Mouse (Mus musculus): ENCODE results near the gene Gm20517. TPM values are rescaled to one million over a fixed set of nuclear protein-coding genes. Genes with fewer than 3 reads are reported as not detected.

The Gm20517 gene
- polyA plus RNA-seq, 1 experiment from 2014 or later, result 3.8 TPM

- H3K27ac ChIP-seq, result no peak overlapping the region
- H3K36me3 ChIP-seq (ENCODE audit: inconsistent target), result no peaks in the 10 kb centered on the region
- H3K4me3 ChIP-seq (ENCODE audit: inconsistent target), result no peak overlapping the region
- no peaks in the 10 kb centered on the region for H3K79me2 ChIP-seq (ENCODE audit: inconsistent target)
- WGBS (ENCODE audit: missing documents), result 75% methylated on average over 3 of the region's 3 CpGs
Measured at GRCm38 (mm10) chr17:47710036-47710435, 98.6 kb downstream of the Gm20517 start.

DNA sequence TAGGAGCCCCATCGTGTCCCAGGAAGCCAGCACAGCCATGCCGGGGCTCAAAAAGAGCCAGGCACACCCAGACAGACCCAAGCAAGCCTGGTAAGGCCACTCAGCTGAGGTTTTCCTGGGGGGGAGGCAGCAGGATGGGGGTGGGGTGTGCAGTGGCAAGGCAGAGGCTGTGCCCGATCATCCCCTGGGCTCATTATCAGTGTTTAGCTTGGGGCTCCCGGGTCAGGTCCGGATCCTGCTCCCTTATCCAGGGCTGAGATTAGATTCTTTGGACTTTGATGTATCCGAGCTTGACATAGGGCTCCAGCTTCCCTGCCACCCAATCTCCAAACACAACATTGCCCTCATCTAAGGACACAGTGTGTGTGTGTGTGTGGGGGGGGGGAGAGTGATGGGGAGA lies 100.5 kb downstream of the Gm20517 start:
- no peaks in the 10 kb centered on the region for H3K36me3 ChIP-seq (ENCODE audit: inconsistent target)
- no peaks in the 10 kb centered on the region for H3K79me2 ChIP-seq (ENCODE audit: inconsistent target)
- WGBS (ENCODE audit: missing documents), result 77% methylated on average over 6 of the region's 6 CpGs
- no peak overlapping the region for H3K27ac ChIP-seq
- H3K4me3 ChIP-seq (ENCODE audit: inconsistent target), result no peak overlapping the region

GRCm38 (mm10) chr17:47712889-47713571 lies 101.6 kb downstream of the Gm20517 start:
- no peaks in the 10 kb centered on the region for H3K36me3 ChIP-seq (ENCODE audit: inconsistent target)
- 91% methylated on average over 9 of the region's 22 CpGs for WGBS (ENCODE audit: missing documents)
- no peak overlapping the region for H3K27ac ChIP-seq
- no peaks in the 10 kb centered on the region for H3K79me2 ChIP-seq (ENCODE audit: inconsistent target)
- no peak overlapping the region for H3K4me3 ChIP-seq (ENCODE audit: inconsistent target)

- 4% methylated on average over 3 of the region's 3 CpGs for WGBS (ENCODE audit: missing documents)
- Histone ChIP-seq H3K36me3 (ENCODE audit: inconsistent target) (no peaks in the 10 kb centered on the region), H3K79me2 (ENCODE audit: inconsistent target) (no peaks in the 10 kb centered on the region), H3K4me3 (ENCODE audit: inconsistent target) (no peak overlapping the region), H3K27ac (no peak overlapping the region)
Measured at GRCm38 (mm10) chr17:47715037-47715436, 103.6 kb downstream of the Gm20517 start.

DNA sequence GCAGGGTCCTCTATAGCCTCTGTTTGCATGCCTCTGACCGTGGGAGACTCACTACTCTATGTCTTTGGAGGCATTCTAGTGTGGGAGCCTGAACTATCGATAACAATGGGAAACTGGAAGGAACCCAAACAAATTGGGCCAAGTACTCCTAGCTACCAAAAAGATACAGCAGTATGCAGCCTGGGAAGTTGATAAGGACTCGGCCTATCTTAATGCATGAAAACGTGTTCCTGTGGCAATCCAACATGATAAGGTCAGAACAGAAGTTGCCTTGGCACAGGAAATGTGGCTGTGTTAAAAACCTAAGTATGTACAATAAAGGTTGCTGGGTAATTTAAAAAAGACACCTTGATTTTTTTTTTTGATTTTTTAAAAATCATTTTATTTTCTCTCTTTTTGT lies 109.8 kb downstream of the Gm20517 start:
- no peaks in the 10 kb centered on the region for H3K36me3 ChIP-seq (ENCODE audit: inconsistent target)
- no peak overlapping the region for H3K27ac ChIP-seq
- no peaks in the 10 kb centered on the region for H3K79me2 ChIP-seq (ENCODE audit: inconsistent target)
- WGBS (ENCODE audit: missing documents), result 90% methylated on average over 4 of the region's 4 CpGs
- H3K4me3 ChIP-seq (ENCODE audit: inconsistent target), result no peak overlapping the region

DNA sequence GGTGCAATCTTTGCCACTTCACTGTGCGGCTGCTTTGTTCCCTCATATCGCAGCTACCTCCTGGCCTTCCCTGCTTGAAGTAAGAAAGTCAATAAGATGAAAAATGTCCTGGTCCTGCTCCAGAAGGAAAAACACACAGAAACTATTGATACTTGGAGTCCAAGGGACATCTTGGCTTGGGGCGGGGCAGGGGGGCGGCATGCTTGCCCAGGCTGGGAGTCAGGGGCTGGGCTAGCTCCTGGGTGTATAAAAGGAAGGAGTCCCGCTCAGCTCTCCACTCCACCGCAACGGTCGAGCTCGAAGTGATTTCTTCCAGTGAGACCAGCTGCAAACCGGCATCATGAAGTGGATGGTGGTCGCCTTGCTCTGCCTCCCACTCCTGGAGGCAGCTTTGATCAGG lies 115.2 kb downstream of the Gm20517 start, which contains the start of gene Pgc:
Pgc (plus strand) TSS at position 277 of the 400 bp plus-strand sequence.
- 88% methylated on average over 11 of the region's 11 CpGs for WGBS (ENCODE audit: missing documents)
- no peak within 1 kb of the TSS for H3K27ac ChIP-seq
- no peaks in the 10 kb centered on the region for H3K79me2 ChIP-seq (ENCODE audit: inconsistent target)
- no peaks in the 10 kb centered on the region for H3K36me3 ChIP-seq (ENCODE audit: inconsistent target)
- H3K4me3 ChIP-seq (ENCODE audit: inconsistent target), result no peak within 1 kb of the TSS

GRCm38 (mm10) chr17:47730633-47731575 lies 119.5 kb downstream of the Gm20517 start:
- Histone ChIP-seq H3K4me3 (ENCODE audit: inconsistent target) (no peak overlapping the region), H3K27ac (no peak overlapping the region), H3K36me3 (ENCODE audit: inconsistent target) (no peaks in the 10 kb centered on the region), H3K79me2 (ENCODE audit: inconsistent target) (no peaks in the 10 kb centered on the region)
- 92% methylated on average over 21 of the region's 24 CpGs for WGBS (ENCODE audit: missing documents)

Other genes with a start within 250 kb of the Gm20517 start
- gene Mrps10, start 242.7 kb upstream of the Gm20517 start, polyA plus RNA-seq (2018), result 20.2 to 59.5 TPM (median 24.5 TPM) in 3 replicates
- 0.22 to 0.62 TPM (median 0.22 TPM) in 3 replicates for gene Guca1b, start 226.2 kb upstream of the Gm20517 start, polyA plus RNA-seq (2018)
- 2.7 to 9.2 TPM (median 7.1 TPM) in 3 replicates for gene Guca1a, start 211.0 kb upstream of the Gm20517 start, polyA plus RNA-seq (2018)
- 0.45 to 0.59 TPM (median 0.55 TPM) in 3 replicates for gene AI661453, start 175.0 kb upstream of the Gm20517 start, polyA plus RNA-seq (2018)
- gene 1700001C19Rik, start 174.2 kb upstream of the Gm20517 start, polyA plus RNA-seq (2018), result 0.27 to 0.31 TPM in 2 of 3 replicates, not detected in the other
- gene Taf8, start 109.3 kb upstream of the Gm20517 start, polyA plus RNA-seq (2018), result 8.5 to 16.9 TPM (median 13.1 TPM) in 3 replicates
- gene Ccnd3, start 106.5 kb upstream of the Gm20517 start, polyA plus RNA-seq (2018), result 18.7 to 28.7 TPM (median 28.1 TPM) in 3 replicates
- gene Bysl, start 97 bp upstream of the Gm20517 start, polyA plus RNA-seq (2018), result 4.6 to 14.0 TPM (median 5.4 TPM) in 3 replicates
- 12.7 to 20.9 TPM (median 20.4 TPM) in 3 replicates for gene Med20, start within 50 bp of the Gm20517 start, polyA plus RNA-seq (2018)
- gene Usp49, start 19.1 kb downstream of the Gm20517 start, polyA plus RNA-seq (2018), result 2.3 to 3.1 TPM (median 2.7 TPM) in 3 replicates
- 192 to 228 TPM (median 203 TPM) in 3 replicates for gene Tomm6, start 76.8 kb downstream of the Gm20517 start, polyA plus RNA-seq (2018)
- gene Frs3, start 77.4 kb downstream of the Gm20517 start, polyA plus RNA-seq (2018), result 0.65 to 1.3 TPM (median 0.73 TPM) in 3 replicates
- gene Gm21981, start 82.9 kb downstream of the Gm20517 start, polyA plus RNA-seq (2018), result 0.23 to 0.79 TPM (median 0.74 TPM) in 3 replicates
- gene Prickle4, start 83.1 kb downstream of the Gm20517 start, polyA plus RNA-seq (2018), result 0.76 to 1.3 TPM in 2 of 3 replicates, not detected in the other
- gene Pgc, start 115.3 kb downstream of the Gm20517 start, polyA plus RNA-seq (2018), result not detected in 3 replicates
- gene Tfeb, start 125.4 kb downstream of the Gm20517 start, polyA plus RNA-seq (2018), result 15.5 to 41.8 TPM (median 22.8 TPM) in 3 replicates
- 0.22 to 0.40 TPM in 2 of 3 replicates, not detected in the other for gene Mdfi, start 223.1 kb downstream of the Gm20517 start, polyA plus RNA-seq (2018)

Data from macrophage (primary cell).